In the genomic region with DNA sequence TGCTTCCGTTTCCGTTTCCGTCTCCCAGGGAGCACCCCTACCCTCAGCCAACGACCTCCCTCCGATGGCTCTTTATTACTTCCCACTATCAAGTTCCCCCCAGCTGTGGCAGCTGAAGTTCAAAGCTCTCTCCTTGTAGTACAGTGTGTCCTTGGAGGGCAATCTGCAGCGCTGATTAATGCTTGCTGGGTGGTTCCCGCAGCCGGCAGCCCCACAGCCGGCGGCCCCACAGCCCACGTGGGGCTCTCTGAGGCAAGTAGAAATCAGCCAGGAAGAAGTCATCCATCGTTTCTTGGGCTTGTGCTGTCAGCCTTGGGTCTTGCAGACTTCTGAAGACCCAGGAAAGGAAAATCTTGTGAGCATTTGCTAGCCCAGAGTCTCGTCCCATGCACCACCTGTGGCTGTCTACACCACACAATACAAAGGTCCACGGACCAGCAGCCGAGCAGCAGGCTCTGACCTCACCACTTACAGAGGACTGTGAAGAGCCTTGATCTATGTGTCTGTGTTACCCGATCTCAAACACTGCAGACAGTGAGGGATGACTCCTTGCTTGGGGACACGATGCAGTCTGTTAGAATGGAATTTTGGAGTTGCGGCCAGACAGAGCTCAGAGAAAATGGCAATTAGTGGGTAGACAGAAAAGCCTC, we compare ENCODE assay signal across 8 mouse cellular contexts.
A peak's percentile ranks its signal among the peaks of the same experiment; 100 is the strongest.
DNase-seq lines count a peak whose midpoint lies in the region; ATAC-seq lines count a peak whose summit lies in the region.

No protein-coding gene starts in this region.

- H3K27ac ChIP-seq in embryonic facial prominence, embryonic 12.5 days: peak overlapping the region; percentile 25
- peak overlapping the region; percentile 76 for H3K27ac ChIP-seq in limb, embryonic 10.5 days
- peak overlapping the region; percentile 1; the same call in 1 of the 2 replicates for H3K27ac ChIP-seq in midbrain, embryonic 15.5 days

- no peaks in the 10 kb centered on the region for H3K27me3 ChIP-seq in embryonic facial prominence, embryonic 12.5 days
- no peaks in the 10 kb centered on the region for H3K27me3 ChIP-seq in limb, embryonic 10.5 days (ENCODE audit: low read depth, poor library complexity, severe bottlenecking)
- no peaks in the 10 kb centered on the region for H3K27me3 ChIP-seq in midbrain, embryonic 15.5 days (replicated peaks)

- no peaks in the 10 kb centered on the region for H3K36me3 ChIP-seq in embryonic facial prominence, embryonic 12.5 days
- no peaks in the 10 kb centered on the region for H3K36me3 ChIP-seq in limb, embryonic 10.5 days
- H3K36me3 ChIP-seq in midbrain, embryonic 15.5 days (replicated peaks): no peaks in the 10 kb centered on the region

- 34% methylated on average over 18 of the region's 18 CpGs for WGBS in embryonic facial prominence, embryonic 12.5 days
- 15% methylated on average over 18 of the region's 18 CpGs for WGBS in limb, embryonic 10.5 days
- 42% methylated on average over 18 of the region's 18 CpGs for WGBS in midbrain, embryonic 15.5 days

- no peak for ATAC-seq in embryonic facial prominence, embryonic 12.5 days (ENCODE audit: insufficient number of reproducible peaks, insufficient read depth, low FRiP score, low TSS enrichment)
- peak; percentile 44; the same call in 1 of the 2 replicates for ATAC-seq in midbrain, embryonic 15.5 days (replicated peaks)

- DNase-seq in adrenal gland, adult 18-20 months (ENCODE audit: low spot score in 2 of 2): peak; percentile 46 to 51
- peak; percentile 31 to 45 for DNase-seq in heart, postnatal 36 days
- DNase-seq in limb, embryonic 10.5 days (ENCODE audit: low spot score): peak; percentile 70
- no peak for DNase-seq in frontal cortex, postnatal 14 days (ENCODE audit: low spot score in 2 of 2)
- DNase-seq in layer of hippocampus, adult 9-10 months (ENCODE audit: low spot score): no peak
- no peak for DNase-seq in left cerebral cortex, postnatal 14 days (ENCODE audit: low spot score in 2 of 2)

- intact Hi-C loops in heart, postnatal 36 days (cut with DNase I): loop anchor here (5.0 kb wide), 2 partner anchors 48 to 178 kb away; a partner anchor contains a TSS
- intact Hi-C loops in left cerebral cortex, postnatal 14 days (cut with DNase I): loop anchor here (5.0 kb wide), 1 partner anchor 178 kb away; a partner anchor contains a TSS

- H3K9me3 ChIP-seq in embryonic facial prominence, embryonic 12.5 days: no peaks in the 10 kb centered on the region
- no peaks in the 10 kb centered on the region for H3K9me3 ChIP-seq in limb, embryonic 10.5 days (replicated peaks)
- no peaks in the 10 kb centered on the region for H3K9me3 ChIP-seq in midbrain, embryonic 15.5 days

- H3K4me1 ChIP-seq in embryonic facial prominence, embryonic 12.5 days: peaks cover 46% of the 10 kb centered on the region
- H3K4me1 ChIP-seq in limb, embryonic 10.5 days: peaks cover 75% of the 10 kb centered on the region
- peaks cover 23% of the 10 kb centered on the region for H3K4me1 ChIP-seq in midbrain, embryonic 15.5 days

- H3K9ac ChIP-seq in embryonic facial prominence, embryonic 12.5 days: no peak overlapping the region
- no peak overlapping the region for H3K9ac ChIP-seq in midbrain, embryonic 15.5 days

- H3K4me3 ChIP-seq in embryonic facial prominence, embryonic 12.5 days: no peak overlapping the region
- peak overlapping the region; percentile 24; the same call in 1 of the 2 replicates for H3K4me3 ChIP-seq in limb, embryonic 10.5 days
- no peak overlapping the region for H3K4me3 ChIP-seq in midbrain, embryonic 15.5 days

- H3K4me2 ChIP-seq in embryonic facial prominence, embryonic 12.5 days (replicated peaks): 0 out of 2 replicates have a peak overlapping the region, but pooled peaks have one; percentile 3
- no peak overlapping the region for H3K4me2 ChIP-seq in midbrain, embryonic 15.5 days

Comparison
In these comparisons a context has a peak if more than half of its experiments do, and no peak if none do; other contexts are left out.
1. DNase-seq: peak in adrenal gland, adult 18-20 months (2 of 2), heart, postnatal 36 days (2 of 2) and limb, embryonic 10.5 days (single experiment); none in frontal cortex, postnatal 14 days (0 of 2), layer of hippocampus, adult 9-10 months (single experiment) and left cerebral cortex, postnatal 14 days (0 of 2).
2. H3K27ac ChIP-seq: peak in every context shown above with its lines; median percentile 76 in limb, embryonic 10.5 days; 25 in embryonic facial prominence, embryonic 12.5 days; 1 in midbrain, embryonic 15.5 days.